Mouse (Mus musculus) kidney, adult 9 months (tissue): ENCODE measurements around the gene Sec16a.
A peak's percentile ranks its signal among the peaks of the same experiment; 100 is the strongest.

Source experiments
- DNase-seq: peaks from one replicate; pipeline ENCODE4 v3.0.0; 2022

Gene Sec16a

DNA sequence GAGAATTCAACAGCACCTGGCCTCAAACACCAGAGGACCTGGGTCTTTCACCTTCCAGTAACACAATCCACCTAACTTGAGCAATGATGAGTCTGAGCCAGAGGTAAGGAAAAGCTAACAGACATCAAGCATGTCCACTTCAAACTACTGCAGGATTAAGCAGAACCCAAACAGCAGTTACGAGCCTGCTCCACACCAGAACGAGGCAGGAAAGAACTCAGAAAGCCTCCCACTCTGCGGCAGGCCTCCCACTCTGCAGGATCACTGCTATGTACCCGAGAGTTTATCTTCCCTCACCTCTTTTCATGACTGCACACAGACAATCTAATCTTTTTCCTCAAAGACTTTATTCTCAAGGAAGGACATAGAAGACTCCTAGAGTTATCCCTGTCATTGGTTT is 7.8 kb downstream of the Sec16a start:
- DNase-seq, result no peak

- DNase-seq, result peak; percentile 85
These were observed 10.0 kb downstream of the Sec16a start for GRCm38 (mm10) chr2:26434791-26435572.

GRCm38 (mm10) chr2:26429851-26430250 is 15.2 kb downstream of the Sec16a start:
- no peak for DNase-seq

DNA sequence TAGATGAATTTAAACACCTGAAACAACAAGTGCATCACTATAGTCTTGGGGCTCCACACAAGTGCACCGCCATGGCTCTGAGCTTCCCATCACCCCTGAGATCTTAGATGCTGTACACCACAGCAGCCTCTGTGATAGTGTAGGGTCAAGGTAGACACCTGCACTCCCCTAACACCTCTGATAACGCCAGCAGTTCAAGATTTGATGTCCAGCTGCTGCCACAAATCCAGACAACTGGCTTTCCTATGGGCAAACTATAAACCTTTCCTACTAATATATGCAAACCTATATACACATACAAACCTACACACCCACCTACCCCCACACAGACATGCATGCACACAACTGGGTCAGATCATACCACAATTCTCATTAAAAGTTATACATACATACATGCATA is 20.5 kb downstream of the Sec16a start:
- no peak for DNase-seq

DNA sequence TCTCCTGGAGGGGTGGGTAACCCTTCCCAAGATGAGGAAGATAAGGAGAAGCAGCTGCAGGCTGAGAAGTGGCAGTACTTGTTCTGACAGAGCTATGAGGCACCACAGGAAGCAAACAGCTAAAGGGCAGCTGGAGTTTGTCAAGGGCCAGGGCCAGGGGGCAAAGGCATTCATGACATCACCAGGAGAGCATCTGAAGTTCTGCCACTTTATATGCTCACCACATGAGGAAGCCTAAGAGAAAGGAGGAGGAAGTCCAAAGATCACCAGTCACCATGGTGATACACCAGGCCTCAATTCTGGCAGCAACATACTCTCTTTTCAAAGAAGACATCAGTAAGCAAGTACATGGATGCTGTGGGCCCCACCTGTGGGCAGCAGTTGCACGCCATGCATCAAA is 21.9 kb downstream of the Sec16a start:
- DNase-seq, result peak; percentile 85

GRCm38 (mm10) chr2:26421969-26422368 is 23.0 kb downstream of the Sec16a start:
- DNase-seq, result no peak

- no peak for DNase-seq
These were observed 26.9 kb downstream of the Sec16a start for GRCm38 (mm10) chr2:26418120-26418519.

GRCm38 (mm10) chr2:26417066-26417465 is 27.9 kb downstream of the Sec16a start:
- no peak for DNase-seq

DNA sequence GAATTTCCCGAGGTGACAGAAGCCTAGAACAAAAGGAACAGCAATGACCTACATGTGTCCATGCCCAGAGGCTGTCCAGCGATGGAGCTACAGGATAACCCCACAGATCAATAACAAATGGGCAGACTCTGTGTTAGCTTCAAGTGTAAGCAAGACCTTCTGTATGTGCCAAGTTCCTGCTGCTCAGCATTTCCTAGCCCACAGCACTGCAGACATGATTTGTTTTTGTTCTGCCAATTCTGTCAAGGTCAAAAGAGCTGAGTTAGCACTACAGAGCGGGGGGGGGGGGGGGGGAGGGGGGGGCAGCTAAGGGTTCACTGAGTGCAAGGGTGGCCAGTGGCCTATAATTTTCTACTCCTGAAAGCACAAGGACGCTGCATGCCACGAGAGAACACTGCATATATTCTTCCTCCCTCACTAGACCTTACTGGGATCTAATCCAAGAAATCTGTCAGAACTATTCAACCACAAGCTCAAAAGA is 34.0 kb downstream of the Sec16a start:
- DNase-seq, result peak; percentile 72

- DNase-seq, result no peak
These were observed 34.9 kb downstream of the Sec16a start for GRCm38 (mm10) chr2:26410091-26410490.

DNA sequence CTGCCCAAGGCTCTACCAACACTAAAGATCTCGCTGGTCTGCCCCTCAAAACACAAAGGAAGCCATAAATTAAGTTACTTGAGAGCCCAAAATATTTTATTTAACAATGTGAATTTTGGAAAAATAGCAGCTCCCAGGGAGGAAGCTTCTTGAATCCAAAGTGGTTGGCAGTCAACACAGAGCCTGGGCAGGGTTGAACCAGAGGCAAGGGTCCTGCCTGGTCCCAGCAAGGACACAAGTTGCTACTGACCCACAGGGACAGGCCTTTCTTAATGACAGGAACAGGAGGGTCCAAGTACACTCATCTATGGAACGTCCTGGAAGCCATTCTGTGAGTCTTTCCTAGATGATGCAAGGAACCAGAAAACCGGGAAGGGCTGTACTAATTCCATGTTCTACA is 35.7 kb downstream of the Sec16a start:
- no peak for DNase-seq

- peak; percentile 98 for DNase-seq
These were observed 36.3 kb downstream of the Sec16a start, which contains the start of gene Inpp5e for GRCm38 (mm10) chr2:26408515-26409356. TSS of gene Inpp5e (minus strand) at chr2:26409203.

DNA sequence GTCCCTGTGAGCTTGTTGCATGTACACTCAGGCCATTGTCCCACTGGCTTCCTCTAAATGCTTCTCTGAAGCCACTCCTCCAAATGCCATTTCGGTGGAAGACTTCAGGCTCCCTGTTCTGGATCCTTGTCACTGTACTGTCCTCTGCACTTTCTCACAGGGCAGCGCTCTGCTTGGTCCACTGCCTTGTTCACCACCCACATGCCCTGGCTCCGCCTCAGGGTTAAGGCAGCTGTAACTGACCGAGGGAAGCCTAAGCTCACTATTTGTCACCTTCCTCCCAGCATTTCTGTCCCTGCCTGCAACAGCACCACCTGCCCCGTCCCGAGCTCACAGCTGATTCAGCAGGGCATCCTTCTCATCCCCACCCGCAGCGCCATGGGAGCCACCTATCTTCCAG is 41.7 kb downstream of the Sec16a start:
- DNase-seq, result peak; percentile 70

- no peak for DNase-seq
These were observed 42.8 kb downstream of the Sec16a start for GRCm38 (mm10) chr2:26402265-26402664.

- DNase-seq, result no peak
These were observed 44.0 kb downstream of the Sec16a start for GRCm38 (mm10) chr2:26401023-26401422.

- no peak for DNase-seq
These were observed 44.7 kb downstream of the Sec16a start for GRCm38 (mm10) chr2:26400296-26400695.

GRCm38 (mm10) chr2:26399647-26400046 is 45.4 kb downstream of the Sec16a start:
- DNase-seq, result peak; percentile 85

- peak; percentile 45 for DNase-seq
These were observed 46.0 kb downstream of the Sec16a start for GRCm38 (mm10) chr2:26398978-26399377.

GRCm38 (mm10) chr2:26391617-26392016 is 53.4 kb downstream of the Sec16a start:
- no peak for DNase-seq

GRCm38 (mm10) chr2:26390954-26391353 is 54.1 kb downstream of the Sec16a start:
- DNase-seq, result no peak

- DNase-seq, result peak; percentile 80
These were observed 55.8 kb downstream of the Sec16a start, which contains the start of the genes Entr1 and Pmpca for GRCm38 (mm10) chr2:26389154-26389690. TSS of gene Entr1 (minus strand) at chr2:26389316. TSS of gene Pmpca (plus strand) at chr2:26389339.

- no peak for DNase-seq
These were observed 56.3 kb downstream of the Sec16a start for GRCm38 (mm10) chr2:26388682-26389153.

DNA sequence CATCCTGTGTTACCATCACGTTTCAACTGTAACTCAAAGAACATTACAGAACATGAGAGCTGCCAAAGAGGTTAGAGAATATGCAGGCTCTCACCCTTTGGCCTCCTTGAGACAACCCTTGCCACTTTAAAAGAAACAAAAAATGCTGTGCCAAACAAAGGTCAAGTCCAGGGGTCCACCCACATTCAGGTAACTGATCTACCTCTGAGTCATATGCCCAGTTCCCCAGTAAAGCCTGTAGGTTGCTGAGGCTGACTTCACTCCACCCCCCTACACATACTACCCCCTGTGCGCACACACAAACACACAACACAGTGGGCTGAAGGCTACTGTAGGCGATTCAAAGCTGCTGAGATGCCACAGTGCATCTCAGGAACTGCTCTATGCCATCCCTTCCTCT is 57.3 kb downstream of the Sec16a start:
- DNase-seq, result peak; percentile 84
